Mouse (Mus musculus) embryo, embryonic 10.5 days (tissue): ENCODE results near the gene H2-DMb2.

Source experiments
- DNase-seq: peaks from one replicate; pipeline ENCODE4 v3.0.0-alpha.2; 2015; ENCODE audit warnings: low spot score

The H2-DMb2 gene

GRCm38 (mm10) chr17:34143033-34143432 is at the start of gene H2-DMb2:
Gene H2-DMb2, plus strand, starts transcription at chr17:34143307.
- no peak for DNase-seq

GRCm38 (mm10) chr17:34094283-34095035 is 48.6 kb upstream of the H2-DMb2 start:
- no peak for DNase-seq

- no peak for DNase-seq
These were observed 46.6 kb upstream of the H2-DMb2 start for GRCm38 (mm10) chr17:34096497-34097010.

DNA sequence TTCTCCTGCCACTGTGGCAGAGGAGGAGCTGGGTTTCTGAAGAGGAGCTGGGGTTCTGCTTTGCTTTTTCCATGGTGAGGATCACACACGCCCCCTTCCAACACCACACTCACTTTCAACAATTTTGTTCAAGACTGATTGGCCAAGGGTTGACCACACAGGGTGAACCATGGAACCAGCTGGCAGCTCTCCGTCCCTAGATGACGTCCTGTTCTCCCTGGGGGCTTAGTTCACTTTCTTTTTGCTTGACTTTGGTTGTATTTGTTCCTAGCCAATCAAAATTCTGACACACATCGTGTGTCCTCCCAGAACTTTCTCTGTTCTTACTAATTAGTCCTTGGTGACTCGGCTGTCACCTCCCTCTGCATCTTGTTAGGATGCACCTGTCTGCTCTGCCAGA is 45.8 kb upstream of the H2-DMb2 start:
- no peak for DNase-seq

- DNase-seq = no peak
These were observed 44.2 kb upstream of the H2-DMb2 start for GRCm38 (mm10) chr17:34098709-34099479.

GRCm38 (mm10) chr17:34099531-34099930 is 43.6 kb upstream of the H2-DMb2 start:
- no peak for DNase-seq

- no peak for DNase-seq
These were observed 41.9 kb upstream of the H2-DMb2 start for GRCm38 (mm10) chr17:34101185-34101584.

DNA sequence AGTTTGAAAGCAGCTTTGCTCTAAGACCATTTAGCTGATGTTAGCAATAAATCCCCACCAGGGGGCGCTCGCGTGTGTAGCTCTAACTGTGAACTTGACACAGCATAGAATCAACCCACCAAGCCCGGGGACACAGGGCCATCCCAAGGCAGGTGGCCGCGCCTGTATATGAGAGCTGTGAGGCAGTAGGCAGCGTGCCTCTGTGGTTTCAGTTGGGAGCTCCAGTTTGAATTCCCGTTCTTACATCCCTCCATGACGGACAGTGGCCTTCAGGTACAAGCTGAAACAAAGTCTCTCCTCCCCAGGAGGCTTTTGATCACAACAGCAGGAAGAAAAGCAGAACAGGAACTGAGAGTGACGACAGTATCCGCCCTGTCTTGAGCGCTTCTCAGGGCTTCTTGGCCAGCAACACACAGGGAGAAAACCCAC is 41.5 kb upstream of the H2-DMb2 start:
- DNase-seq = peak; percentile 97

DNA sequence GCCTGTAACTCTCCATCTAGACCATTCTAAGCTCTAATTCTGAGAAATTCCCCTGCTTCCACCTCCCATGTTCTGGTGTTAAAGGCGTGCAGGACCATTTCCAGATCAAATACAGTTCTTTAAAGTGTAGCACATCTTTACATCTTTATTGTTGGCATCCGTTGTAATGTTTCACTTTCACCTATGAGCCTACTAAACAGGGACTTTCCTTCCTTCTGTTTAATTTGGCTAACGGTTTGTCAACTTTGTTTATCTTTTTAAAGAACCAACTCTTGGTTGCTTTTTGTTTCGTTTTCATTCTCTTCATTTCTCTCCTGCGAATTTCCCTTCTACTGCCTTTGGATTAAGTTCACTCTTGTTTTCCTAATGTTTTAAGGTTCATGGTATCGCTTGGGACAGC is 40.3 kb upstream of the H2-DMb2 start:
- DNase-seq = no peak

- DNase-seq = no peak
These were observed 38.3 kb upstream of the H2-DMb2 start for GRCm38 (mm10) chr17:34104804-34105203.

DNA sequence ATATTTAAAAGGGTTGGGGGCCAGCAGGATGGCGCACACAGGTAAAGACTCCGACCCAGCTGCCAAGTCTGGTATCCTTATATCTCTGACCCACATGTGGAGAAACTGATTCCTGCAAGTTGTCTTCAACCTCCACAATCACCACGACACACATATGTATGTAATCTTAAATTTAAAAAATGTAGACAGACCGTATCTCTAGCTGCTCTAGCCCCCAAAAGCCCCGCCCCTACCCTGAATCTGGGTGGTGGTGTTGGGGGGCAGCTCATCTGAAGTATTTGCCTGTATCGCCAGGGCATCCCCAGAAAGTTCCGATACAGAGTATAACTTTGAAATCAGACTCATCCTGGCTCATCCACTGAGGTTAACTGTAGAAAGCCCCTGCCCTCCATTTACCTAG is 36.6 kb upstream of the H2-DMb2 start:
- DNase-seq = no peak

- DNase-seq = no peak
These were observed 35.8 kb upstream of the H2-DMb2 start for GRCm38 (mm10) chr17:34107109-34107867.

- no peak for DNase-seq
These were observed 34.6 kb upstream of the H2-DMb2 start for GRCm38 (mm10) chr17:34108460-34108859.

GRCm38 (mm10) chr17:34109038-34109805 is 33.9 kb upstream of the H2-DMb2 start:
- no peak for DNase-seq

GRCm38 (mm10) chr17:34109806-34110195 is 33.3 kb upstream of the H2-DMb2 start:
- no peak for DNase-seq

DNA sequence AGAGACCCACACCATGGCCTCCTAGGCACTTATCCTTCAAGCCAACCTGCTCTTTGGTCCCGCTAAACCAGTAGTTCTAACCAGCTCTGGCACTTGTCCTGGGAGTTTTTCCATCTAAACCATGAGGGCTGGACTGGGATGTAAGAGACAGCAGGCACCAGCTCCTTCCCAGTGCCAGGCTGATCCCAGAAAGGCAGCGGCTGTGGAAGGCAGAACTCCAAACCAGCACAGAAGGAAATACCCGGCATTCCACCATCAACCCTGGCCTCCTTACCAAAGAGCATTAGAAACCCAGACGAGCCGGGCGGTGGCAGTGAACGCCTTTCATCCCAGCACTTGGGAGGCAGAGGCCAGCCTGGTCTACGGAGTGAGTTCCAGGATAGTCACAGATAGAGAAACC is 32.8 kb upstream of the H2-DMb2 start:
- no peak for DNase-seq

DNA sequence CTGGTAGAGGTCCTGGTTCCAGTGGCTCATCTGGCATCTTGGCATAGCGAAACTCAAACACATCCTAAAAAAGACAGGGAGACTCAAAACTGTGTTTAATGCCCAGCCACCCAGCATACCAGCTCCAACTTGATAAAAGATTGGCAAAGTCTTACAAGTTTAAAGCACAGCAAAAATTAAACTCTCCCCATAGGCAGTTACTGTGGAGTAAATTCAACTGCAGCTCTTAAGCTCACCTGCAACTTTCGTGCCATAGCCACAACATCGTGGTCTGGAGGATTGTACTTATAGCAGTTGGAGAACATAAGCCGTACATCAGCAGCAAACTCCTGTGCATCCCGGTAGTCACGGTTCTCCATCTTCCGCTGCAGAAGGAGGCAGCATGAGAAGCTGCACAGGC is 29.0 kb upstream of the H2-DMb2 start:
- no peak for DNase-seq

DNA sequence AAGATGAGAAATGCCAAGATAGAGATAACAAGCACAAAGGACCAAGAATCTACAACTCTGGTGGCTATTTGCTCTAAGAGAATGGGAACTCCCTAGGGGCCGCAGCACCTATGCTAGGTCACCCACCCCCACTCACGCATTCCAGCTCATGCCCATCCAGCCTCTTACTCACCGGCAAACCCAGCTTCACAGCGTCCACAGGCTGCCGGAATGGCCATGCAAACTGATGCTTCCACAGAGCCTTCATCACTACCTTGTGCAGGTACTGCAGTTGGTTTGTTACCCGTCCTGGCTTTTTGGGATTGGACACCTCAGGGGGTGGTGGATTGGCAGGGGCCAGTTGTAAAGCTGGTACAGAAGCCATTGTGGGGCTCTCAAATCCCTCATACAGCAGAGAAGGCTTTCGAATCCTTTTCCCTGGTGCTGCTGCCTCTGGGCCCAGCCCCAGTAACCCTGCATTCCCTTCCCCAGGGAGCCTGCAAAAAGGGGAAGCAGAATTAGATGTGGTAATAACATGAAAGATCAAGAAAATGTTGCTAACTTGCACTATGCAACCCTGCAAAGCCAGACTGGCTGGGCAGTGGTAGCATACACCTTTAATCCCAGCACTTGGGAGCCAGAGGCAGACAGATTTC is 26.3 kb upstream of the H2-DMb2 start:
- DNase-seq = no peak

DNA sequence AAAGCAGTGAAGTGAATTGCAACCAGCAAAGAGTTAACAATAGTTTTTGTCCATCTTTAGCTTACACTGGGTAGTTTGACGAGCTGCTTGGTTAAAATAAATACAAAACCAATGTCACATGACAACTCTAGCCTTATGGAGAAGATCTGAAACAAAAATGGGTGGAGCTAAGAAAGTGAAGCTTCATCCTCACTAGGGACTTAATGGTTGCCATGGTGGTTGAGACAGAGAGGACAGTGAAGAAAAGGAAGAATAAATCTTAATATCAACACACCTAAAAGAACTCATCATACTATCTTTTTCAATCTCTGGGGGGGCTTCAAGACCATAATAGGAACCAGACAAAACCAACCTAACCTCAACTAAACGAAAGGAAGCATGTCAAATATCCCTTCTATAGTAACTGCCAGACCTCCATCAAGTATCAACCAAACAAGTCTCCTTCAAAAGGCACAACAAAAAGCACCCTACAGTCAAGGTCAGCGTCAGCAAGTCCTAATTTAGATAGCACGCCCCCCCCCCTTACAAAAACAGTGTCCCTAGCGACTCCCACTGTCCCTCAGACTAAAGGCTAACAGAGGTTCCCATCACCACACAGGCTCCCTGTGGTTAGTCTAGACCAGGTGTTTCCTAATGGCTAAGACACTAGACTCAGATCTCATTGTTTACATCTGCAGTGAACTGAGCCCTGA is 25.5 kb upstream of the H2-DMb2 start:
- peak; percentile 43 for DNase-seq

GRCm38 (mm10) chr17:34118113-34118872 is 24.8 kb upstream of the H2-DMb2 start:
- DNase-seq = peak; percentile 63
